Mouse (Mus musculus) megakaryocyte, embryonic 14.5 days (primary cell): ENCODE data around the gene Arhgap24.

ENCODE experiments used
- FLI1 ChIP-seq: IDR thresholded peaks from 2 replicates; pipeline ENCODE4 v1.6.1; 2012; ENCODE audit warnings: low read length, inconsistent platforms, mixed read lengths
- GATA1 ChIP-seq: IDR thresholded peaks from 3 replicates; pipeline ENCODE4 v1.6.1; 2012; ENCODE audit warnings: mixed read lengths, low read length, inconsistent platforms, borderline replicate concordance

DNA sequence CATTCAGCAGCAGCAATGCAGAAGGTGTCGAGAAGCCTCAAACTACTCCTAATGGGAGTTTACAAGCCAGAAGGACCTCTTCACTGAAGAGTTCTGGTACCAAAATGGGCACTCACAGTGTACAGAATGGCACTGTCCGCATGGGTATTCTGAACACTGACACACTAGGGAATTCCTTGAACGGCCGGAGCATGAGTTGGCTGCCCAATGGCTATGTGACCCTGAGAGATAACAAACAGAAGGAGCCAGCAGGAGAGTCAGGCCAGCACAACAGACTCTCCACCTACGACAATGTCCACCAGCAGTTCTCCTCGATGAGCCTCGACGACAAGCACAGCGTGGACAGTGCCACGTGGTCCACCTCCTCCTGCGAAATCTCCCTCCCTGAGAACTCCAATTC lies 411.0 kb downstream of the Arhgap24 start:
- TF ChIP-seq GATA1 (no peak), FLI1 (no peak)
